Mouse (Mus musculus) leukemia stem cell, adult 10-12 weeks (primary cell): Measurements from ENCODE around the gene Galp. TPM values are rescaled to one million over a fixed set of nuclear protein-coding genes. Genes with fewer than 3 reads are reported as not detected.

Experiments used
- polyA plus RNA-seq: library from polyadenylated mRNA; stranded (reverse); fragments of >175 nt; gene quantifications from 2 replicates; pipeline ENCODE4 v1.2.3, GENCODE M21; 2012; ENCODE audit warnings: low replicate concordance

Galp gene
- polyA plus RNA-seq, result not detected in 2 replicates

GRCm38 (mm10) chr7:6196790-6197189 is at the start of gene Galp:
Gene Galp, plus strand, starts transcription at chr7:6197090.

DNA sequence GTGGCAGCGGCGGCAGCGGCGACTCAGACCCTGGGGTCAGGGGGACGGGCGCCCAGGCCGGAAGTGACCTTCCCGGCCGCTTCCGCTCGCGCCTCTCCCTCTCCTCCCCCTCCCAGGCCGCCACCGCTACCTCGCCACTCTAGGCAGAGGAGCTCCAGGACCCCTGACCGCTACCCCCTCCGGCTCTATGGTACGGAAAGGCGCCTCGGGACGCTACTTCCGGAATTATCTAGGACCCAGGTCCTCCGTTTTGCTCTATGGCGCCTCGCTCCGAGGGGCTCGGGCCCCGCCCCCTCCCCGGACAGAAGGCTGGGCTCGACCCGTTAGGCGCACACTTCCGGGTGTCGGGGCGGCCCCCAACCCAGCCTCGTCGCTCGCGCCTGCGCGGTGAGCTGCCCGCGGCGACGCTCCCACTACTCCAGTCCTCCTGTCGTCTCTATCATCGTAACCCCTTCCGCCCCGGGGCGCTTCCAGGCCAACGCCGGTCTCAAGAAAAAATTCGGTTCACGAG is 40.9 kb upstream of the Galp start, which contains the start of gene Zfp787:
Zfp787 (minus strand) TSS at position 97 of the 511 bp plus-strand sequence.

DNA sequence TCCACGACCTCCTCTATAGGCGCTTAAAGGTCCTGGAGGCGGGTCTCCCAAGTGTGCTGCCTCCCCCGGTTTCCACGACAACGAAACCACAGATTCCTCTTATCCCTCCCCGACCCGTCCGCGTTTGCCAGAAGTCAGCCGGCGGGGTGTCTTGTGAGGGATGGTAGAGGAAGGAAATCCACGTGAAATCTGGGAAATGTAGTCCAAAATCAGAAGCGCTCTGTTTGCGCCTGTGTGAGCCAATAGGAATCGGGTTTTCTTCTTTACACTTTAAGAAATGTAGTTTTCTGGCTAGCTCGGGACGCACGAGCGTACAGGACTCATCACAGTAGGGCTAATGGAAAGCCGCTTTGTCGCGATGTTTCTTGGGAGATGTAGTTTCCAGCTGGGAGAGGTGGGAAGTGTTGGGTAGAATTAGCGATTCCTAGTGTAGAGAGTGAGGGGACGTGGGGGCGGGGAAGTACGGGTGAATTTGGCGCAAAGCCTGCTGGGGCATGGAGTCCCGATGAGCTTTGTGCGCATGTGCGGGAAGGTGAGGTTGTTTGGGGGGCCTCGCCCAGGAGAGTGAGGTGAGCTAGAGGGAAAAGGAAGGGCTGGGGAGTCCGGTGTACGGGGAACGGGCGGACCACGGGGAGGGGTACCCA is 24.8 kb upstream of the Galp start, which contains the start of gene Zfp444:
Zfp444 (plus strand) TSS at position 221 of the 644 bp plus-strand sequence.

DNA sequence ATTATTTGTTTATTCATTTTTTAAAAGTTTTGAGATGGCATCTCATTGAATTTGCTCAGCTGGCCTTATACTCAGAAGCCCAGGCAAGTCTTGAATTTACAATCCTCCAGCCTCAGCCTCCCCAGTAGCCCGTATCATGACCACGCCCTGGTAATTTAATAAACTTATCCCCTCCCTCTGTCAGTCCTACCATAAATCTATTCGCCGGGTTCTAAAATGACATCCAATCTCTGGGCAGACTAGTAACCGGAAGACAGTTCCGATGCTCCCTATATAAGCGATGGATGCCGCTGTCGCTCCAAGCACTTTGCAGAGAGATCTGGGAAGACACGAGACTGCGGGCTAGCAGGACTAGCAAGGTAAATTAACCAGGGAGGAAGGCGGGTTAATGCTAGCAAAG is 25.1 kb downstream of the Galp start, which contains the start of gene Zscan5b:
Zscan5b (plus strand) TSS at position 301 of the 400 bp plus-strand sequence.

DNA sequence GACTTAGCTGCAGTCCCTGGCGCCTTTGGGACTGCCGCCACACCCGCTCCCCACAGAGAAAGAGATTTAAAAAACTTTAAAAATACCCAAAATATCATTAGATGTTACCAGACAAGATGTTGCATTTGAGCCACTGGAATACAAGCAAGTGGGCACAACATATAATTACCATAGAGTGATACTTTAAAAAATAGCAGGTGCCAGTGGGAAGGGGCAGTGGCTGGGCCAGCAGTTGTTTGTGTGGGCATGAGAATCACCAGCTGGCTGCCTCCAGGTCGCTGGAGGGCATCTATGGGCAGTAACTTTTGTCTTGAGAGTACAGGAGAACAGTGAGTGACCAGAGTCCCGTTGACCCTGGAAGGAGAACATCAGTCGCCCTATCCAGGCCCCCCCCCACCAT is 55.5 kb downstream of the Galp start, which contains the start of gene Epp13:
Epp13 (plus strand) TSS at position 301 of the 400 bp plus-strand sequence.

Other genes with a start within 250 kb of the Galp start
- not detected in 2 replicates for gene Vmn1r65, start 186.1 kb upstream of the Galp start, polyA plus RNA-seq
- gene Nlrp4c, start 151.9 kb upstream of the Galp start, polyA plus RNA-seq, result not detected in 2 replicates
- 36.9 and 38.0 TPM in 2 replicates for gene Zfp787, start 41.1 kb upstream of the Galp start, polyA plus RNA-seq
- 38.6 and 41.4 TPM in 2 replicates for gene Zfp444, start 24.9 kb upstream of the Galp start, polyA plus RNA-seq
- not detected in 2 replicates for gene Zscan5b, start 25.2 kb downstream of the Galp start, polyA plus RNA-seq
- gene Epp13, start 55.6 kb downstream of the Galp start, polyA plus RNA-seq, result not detected in 2 replicates
- gene Zfp667, start 89.5 kb downstream of the Galp start, polyA plus RNA-seq, result 0.45 and 0.68 TPM in 2 replicates
- gene Zfp583, start 134.2 kb downstream of the Galp start, polyA plus RNA-seq, result 0.68 and 3.8 TPM in 2 replicates
- not detected in 2 replicates for gene Gm3854, start 146.7 kb downstream of the Galp start, polyA plus RNA-seq
- 0.30 TPM in 1 of 2 replicates, not detected in the other for gene Zfp78, start 166.2 kb downstream of the Galp start, polyA plus RNA-seq
- gene Zfp28, start 186.2 kb downstream of the Galp start, polyA plus RNA-seq, result 0.40 and 0.44 TPM in 2 replicates
- gene Smim17, start 201.6 kb downstream of the Galp start, polyA plus RNA-seq, result not detected in 2 replicates
- not detected in 2 replicates for gene Gm20715, start 213.2 kb downstream of the Galp start, polyA plus RNA-seq
- gene Olfr1344, start 241.6 kb downstream of the Galp start, polyA plus RNA-seq, result 0.17 TPM in 1 of 2 replicates, not detected in the other